Mouse (Mus musculus) limb, embryonic 12.5 days (tissue): ENCODE results near the gene Ccdc63. TPM values are rescaled to one million over a fixed set of nuclear protein-coding genes. Genes with fewer than 3 reads are reported as not detected.

Experiments
- ATAC-seq: fragments of 200-750 bp; cut with Nextera tagmentation; 2 replicates; pipeline ENCODE4 v1.8.0; 2017; ENCODE audit warnings: low read depth, moderate TSS enrichment; ENCODE audit not compliant: insufficient number of reproducible peaks, insufficient read depth, low FRiP score, low TSS enrichment
- H3K27ac ChIP-seq: fragments of 300-500 bp; sonication (generic); 2 replicates; pipeline ENCODE4 v1.5.1; 2016; ENCODE audit warnings: mild to moderate bottlenecking, moderate library complexity
- H3K27me3 ChIP-seq: fragments of 300-500 bp; sonication (generic); 2 replicates; pipeline ENCODE4 v1.6.1; 2016; ENCODE audit warnings: mild to moderate bottlenecking, moderate library complexity
- H3K36me3 ChIP-seq: fragments of 300-500 bp; sonication (generic); 2 replicates; pipeline ENCODE4 v1.6.1; 2016; ENCODE audit warnings: mild to moderate bottlenecking, moderate library complexity
- H3K4me1 ChIP-seq: fragments of 300-500 bp; sonication (generic); replicated peaks from 2 replicates; pipeline ENCODE4 v1.6.1; 2016
- H3K4me2 ChIP-seq: fragments of 300-500 bp; sonication (generic); 2 replicates; pipeline ENCODE4 v1.6.1; 2016; ENCODE audit warnings: mild to moderate bottlenecking, moderate library complexity
- H3K4me3 ChIP-seq: fragments of 300-500 bp; sonication (generic); replicated peaks from 2 replicates; pipeline ENCODE4 v1.5.1; 2016; ENCODE audit warnings: mild to moderate bottlenecking
- H3K9ac ChIP-seq: fragments of 300-500 bp; sonication (generic); replicated peaks from 2 replicates; pipeline ENCODE4 v1.6.1; 2016; ENCODE audit warnings: mild to moderate bottlenecking, moderate library complexity
- H3K9me3 ChIP-seq: fragments of 300-500 bp; sonication (generic); 2 replicates; pipeline ENCODE4 v1.6.1; 2016; ENCODE audit warnings: mild to moderate bottlenecking, moderate library complexity
- WGBS: fragments of 180-500 bp; shearing (Covaris S2); methylation state at CpG from one replicate; pipeline ENCODE4 v1.1.7; 2016; 5-methylcytosine and 5-hydroxymethylcytosine counted together
- polyA plus RNA-seq: library from polyadenylated mRNA; unstranded; fragments of >200 nt; fragmentation: Nextera tagmentation; extraction: Ambion mirVana; gene quantifications from 2 replicates; pipeline ENCODE4 v1.2.1, GENCODE M21; 2016

Ccdc63 gene
- polyA plus RNA-seq, 1 experiment from 2014 or later, result not detected

GRCm38 (mm10) chr5:122115266-122115763, 25.3 kb downstream of the Ccdc63 start:
- 93% methylated on average over 9 of the region's 9 CpGs for WGBS
- H3K27ac ChIP-seq, result no peak overlapping the region
- ATAC-seq, result no peak

DNA sequence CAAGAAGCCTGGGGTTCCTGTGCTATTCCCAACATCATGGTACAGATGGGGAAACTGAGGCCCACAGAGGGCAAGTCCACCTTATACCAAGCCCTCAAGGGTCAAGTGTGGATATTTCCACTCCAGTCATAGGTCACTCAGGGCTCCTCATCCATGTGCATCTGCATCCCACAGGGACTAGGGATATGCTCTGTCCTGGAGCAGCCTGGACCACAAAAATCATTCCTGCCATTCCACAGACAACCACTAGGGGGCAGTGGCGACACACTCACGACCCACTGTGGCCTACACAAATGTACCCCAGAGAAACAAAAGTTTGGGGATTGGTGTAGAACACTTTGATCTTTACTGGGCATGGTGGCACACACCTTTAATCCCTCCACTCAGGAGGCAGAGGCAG, 26.4 kb downstream of the Ccdc63 start:
- no peak overlapping the region for H3K4me3 ChIP-seq
- no peaks in the 10 kb centered on the region for H3K36me3 ChIP-seq
- H3K27ac ChIP-seq, result no peak overlapping the region
- no peaks in the 10 kb centered on the region for H3K9me3 ChIP-seq
- H3K9ac ChIP-seq, result no peak overlapping the region
- H3K27me3 ChIP-seq, result no peaks in the 10 kb centered on the region
- 2% methylated on average over 2 of the region's 2 CpGs for WGBS
- no peak overlapping the region for H3K4me2 ChIP-seq
- no peak for ATAC-seq
- no peaks in the 10 kb centered on the region for H3K4me1 ChIP-seq

More at GRCm38 (mm10) chr5:122115266-122115763, 25.3 kb downstream of the Ccdc63 start:
- no peaks in the 10 kb centered on the region for H3K36me3 ChIP-seq
- H3K9me3 ChIP-seq, result no peaks in the 10 kb centered on the region
- H3K4me2 ChIP-seq, result no peak overlapping the region
- no peak overlapping the region for H3K4me3 ChIP-seq
- no peaks in the 10 kb centered on the region for H3K4me1 ChIP-seq
- H3K9ac ChIP-seq, result no peak overlapping the region
- no peaks in the 10 kb centered on the region for H3K27me3 ChIP-seq

- no peak for ATAC-seq
- Histone ChIP-seq H3K4me1 (no peaks in the 10 kb centered on the region; the same call in 1 of the 2 replicates), H3K4me3 (no peak overlapping the region), H3K9me3 (no peaks in the 10 kb centered on the region), H3K9ac (no peak overlapping the region), H3K27ac (no peak overlapping the region), H3K36me3 (no peaks in the 10 kb centered on the region), H3K27me3 (no peaks in the 10 kb centered on the region), H3K4me2 (no peak overlapping the region)
- 78% methylated on average over 7 of the region's 7 CpGs for WGBS
Observed at GRCm38 (mm10) chr5:122113450-122113849, 27.2 kb downstream of the Ccdc63 start.

- ATAC-seq, result no peak
- Histone ChIP-seq H3K9ac (no peak overlapping the region), H3K27me3 (no peaks in the 10 kb centered on the region), H3K4me1 (no peaks in the 10 kb centered on the region; the same call in 1 of the 2 replicates), H3K4me3 (no peak overlapping the region), H3K36me3 (no peaks in the 10 kb centered on the region), H3K27ac (no peak overlapping the region), H3K9me3 (no peaks in the 10 kb centered on the region), H3K4me2 (no peak overlapping the region)
- 49% methylated on average over 4 of the region's 4 CpGs for WGBS
Observed at GRCm38 (mm10) chr5:122111933-122112248, 28.7 kb downstream of the Ccdc63 start.

- no peaks in the 10 kb centered on the region; the same call in 1 of the 2 replicates for H3K4me1 ChIP-seq
- H3K36me3 ChIP-seq, result no peaks in the 10 kb centered on the region
- no peak overlapping the region for H3K4me3 ChIP-seq
- peak overlapping the region; percentile 26 for H3K4me2 ChIP-seq
- no peak overlapping the region for H3K27ac ChIP-seq
- no peaks in the 10 kb centered on the region for H3K9me3 ChIP-seq
- no peak overlapping the region for H3K9ac ChIP-seq
- 65% methylated on average over 26 of the region's 26 CpGs for WGBS
- no peak for ATAC-seq
- no peaks in the 10 kb centered on the region for H3K27me3 ChIP-seq
Observed at GRCm38 (mm10) chr5:122111091-122111932, 29.3 kb downstream of the Ccdc63 start.

DNA sequence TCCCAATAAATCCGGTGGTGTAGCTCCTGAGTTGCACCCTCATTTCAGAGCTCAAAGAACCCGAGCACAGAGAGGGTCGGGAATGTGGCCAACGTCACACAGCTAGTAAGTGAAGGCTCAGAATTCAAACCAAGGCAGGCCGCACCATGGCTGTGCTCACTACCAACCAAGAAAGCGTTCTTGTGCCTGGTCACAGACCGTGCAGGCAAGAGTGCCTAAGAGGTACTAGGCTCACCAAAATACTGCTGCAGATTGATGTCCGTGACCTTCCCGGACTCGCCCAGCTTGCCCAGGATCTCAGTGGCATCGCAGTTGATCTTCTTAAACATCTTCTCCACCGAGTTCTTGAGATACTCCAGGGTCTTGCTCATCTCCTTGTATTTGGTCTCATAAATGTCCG, 30.0 kb downstream of the Ccdc63 start:
- H3K36me3 ChIP-seq, result no peaks in the 10 kb centered on the region
- ATAC-seq, result no peak
- 92% methylated on average over 13 of the region's 13 CpGs for whole genome bisulfite sequencing
- H3K4me3 ChIP-seq, result no peak overlapping the region
- H3K27ac ChIP-seq, result no peak overlapping the region
- H3K4me1 ChIP-seq, result no peaks in the 10 kb centered on the region; the same call in 1 of the 2 replicates
- H3K9me3 ChIP-seq, result no peaks in the 10 kb centered on the region
- H3K9ac ChIP-seq, result no peak overlapping the region
- no peak overlapping the region for H3K4me2 ChIP-seq
- no peaks in the 10 kb centered on the region for H3K27me3 ChIP-seq

GRCm38 (mm10) chr5:122109325-122110060, 31.1 kb downstream of the Ccdc63 start:
- Histone ChIP-seq H3K27ac (no peak overlapping the region), H3K9ac (no peak overlapping the region; the same call in 1 of the 2 replicates), H3K4me3 (no peak overlapping the region), H3K4me2 (no peak overlapping the region), H3K9me3 (no peaks in the 10 kb centered on the region), H3K4me1 (no peaks in the 10 kb centered on the region; the same call in 1 of the 2 replicates), H3K36me3 (no peaks in the 10 kb centered on the region), H3K27me3 (no peaks in the 10 kb centered on the region)
- 47% methylated on average over 16 of the region's 16 CpGs for WGBS
- no peak for ATAC-seq

- H3K27me3 ChIP-seq, result peaks cover 9% of the 10 kb centered on the region; the same call in 1 of the 2 replicates
- no peak overlapping the region for H3K9ac ChIP-seq
- H3K36me3 ChIP-seq, result no peaks in the 10 kb centered on the region
- no peaks in the 10 kb centered on the region for H3K9me3 ChIP-seq
- H3K4me3 ChIP-seq, result no peak overlapping the region
- no peak for ATAC-seq
- no peak overlapping the region for H3K27ac ChIP-seq
- H3K4me2 ChIP-seq, result no peak overlapping the region
- H3K4me1 ChIP-seq, result no peaks in the 10 kb centered on the region; the same call in 1 of the 2 replicates
- 66% methylated on average over 6 of the region's 6 CpGs for WGBS
Observed at GRCm38 (mm10) chr5:122108104-122108503, 32.5 kb downstream of the Ccdc63 start.

- Histone ChIP-seq H3K36me3 (no peaks in the 10 kb centered on the region), H3K9me3 (no peaks in the 10 kb centered on the region), H3K27me3 (peaks cover 25% of the 10 kb centered on the region), H3K4me2 (no peak overlapping the region), H3K4me1 (no peaks in the 10 kb centered on the region; the same call in 1 of the 2 replicates), H3K27ac (no peak overlapping the region), H3K4me3 (no peak overlapping the region), H3K9ac (no peak overlapping the region)
- no peak for ATAC-seq
- WGBS, result 76% methylated on average over 6 of the region's 6 CpGs
Observed at GRCm38 (mm10) chr5:122106212-122106611, 34.4 kb downstream of the Ccdc63 start.

- no peaks in the 10 kb centered on the region; the same call in 1 of the 2 replicates for H3K4me1 ChIP-seq
- peaks cover 38% of the 10 kb centered on the region for H3K27me3 ChIP-seq
- no peak for ATAC-seq
- 89% methylated on average over 9 of the region's 9 CpGs for WGBS
- H3K9ac ChIP-seq, result no peak overlapping the region
- no peaks in the 10 kb centered on the region for H3K36me3 ChIP-seq
- no peak overlapping the region for H3K4me3 ChIP-seq
- H3K4me2 ChIP-seq, result no peak overlapping the region
- H3K9me3 ChIP-seq, result no peaks in the 10 kb centered on the region
- no peak overlapping the region for H3K27ac ChIP-seq
Observed at GRCm38 (mm10) chr5:122104981-122105380, 35.6 kb downstream of the Ccdc63 start.

DNA sequence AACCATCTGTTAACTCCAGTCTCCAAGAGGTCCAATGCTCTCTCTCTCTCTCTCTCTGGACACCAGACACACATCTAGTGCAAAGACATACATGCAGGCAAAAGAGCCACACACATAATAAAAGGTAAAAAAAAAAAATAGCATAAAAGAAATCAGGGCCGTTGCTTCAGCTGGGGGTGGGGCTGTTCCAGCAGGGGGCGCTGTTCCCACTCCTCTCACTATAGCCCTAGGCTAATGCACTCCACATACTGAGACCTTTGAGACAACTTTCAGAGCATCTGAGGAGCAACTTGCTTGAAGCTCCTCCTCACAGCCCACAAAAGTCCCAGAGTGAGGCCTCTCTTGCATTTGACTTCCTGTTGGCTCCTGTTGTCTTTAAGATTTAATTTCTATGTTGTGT, 36.4 kb downstream of the Ccdc63 start:
- Histone ChIP-seq H3K36me3 (no peaks in the 10 kb centered on the region), H3K4me1 (no peaks in the 10 kb centered on the region; the same call in 1 of the 2 replicates)
- no peak for ATAC-seq

More for the DNA sequence above, 36.4 kb downstream of the Ccdc63 start:
- WGBS, result 32% methylated on average over 2 of the region's 2 CpGs
- H3K27ac ChIP-seq, result no peak overlapping the region
- no peak overlapping the region for H3K4me3 ChIP-seq
- peaks cover 39% of the 10 kb centered on the region for H3K27me3 ChIP-seq
- no peak overlapping the region for H3K9ac ChIP-seq
- no peaks in the 10 kb centered on the region for H3K9me3 ChIP-seq
- no peak overlapping the region for H3K4me2 ChIP-seq
